Mouse (Mus musculus) cerebellum, adult 8-10 months (tissue): ENCODE measurements at regions not wholly inside any gene's neighbourhood (a gene's known extent, or its start where the extent isn't known, plus 50 kb on each side); places are given as distances from the start of the nearest gene placed in this dataset.

Source experiments
- DNase-seq: peaks from one replicate; pipeline ENCODE4 v3.0.0; 2022

DNA sequence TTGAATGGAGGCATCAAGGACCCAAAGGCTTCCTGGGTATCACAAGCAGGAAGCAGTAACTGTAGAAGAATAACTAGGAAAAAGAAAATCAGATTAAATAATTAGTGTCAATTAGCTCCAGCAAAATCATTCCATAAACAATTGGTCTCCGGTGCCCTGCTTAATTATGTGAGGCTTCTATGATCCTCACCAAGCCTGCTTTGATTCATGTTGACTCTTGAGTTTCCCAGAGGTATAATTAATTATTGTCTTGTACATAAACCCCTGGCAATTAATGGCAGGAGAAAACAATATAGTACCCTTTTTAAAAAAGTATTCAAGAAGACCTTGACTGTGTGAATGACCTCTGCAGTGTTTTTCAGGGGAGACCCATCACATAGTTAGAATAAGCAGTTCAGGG is 61.5 kb upstream of the Sp8 start:
- no peak for DNase-seq

DNA sequence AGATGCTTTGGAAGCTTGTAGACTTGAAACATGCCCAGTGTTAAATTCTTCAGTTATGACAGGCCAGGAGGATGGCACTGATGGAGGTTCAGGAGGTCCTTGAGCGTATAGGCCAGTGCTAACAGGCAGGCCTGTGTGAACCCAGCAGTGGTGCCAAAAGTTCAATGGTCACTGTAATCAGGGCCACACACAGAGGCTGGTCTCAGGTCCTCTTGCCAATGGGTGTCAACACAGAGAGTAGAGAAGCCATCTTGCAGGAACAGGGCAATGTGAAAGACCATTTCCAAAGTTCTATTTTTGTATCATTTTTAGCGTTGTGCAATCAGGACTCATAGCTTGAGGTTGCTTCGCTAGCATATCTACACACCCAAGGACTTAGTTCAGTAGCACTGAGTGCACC is 64.2 kb upstream of the Sp8 start:
- no peak for DNase-seq

DNA sequence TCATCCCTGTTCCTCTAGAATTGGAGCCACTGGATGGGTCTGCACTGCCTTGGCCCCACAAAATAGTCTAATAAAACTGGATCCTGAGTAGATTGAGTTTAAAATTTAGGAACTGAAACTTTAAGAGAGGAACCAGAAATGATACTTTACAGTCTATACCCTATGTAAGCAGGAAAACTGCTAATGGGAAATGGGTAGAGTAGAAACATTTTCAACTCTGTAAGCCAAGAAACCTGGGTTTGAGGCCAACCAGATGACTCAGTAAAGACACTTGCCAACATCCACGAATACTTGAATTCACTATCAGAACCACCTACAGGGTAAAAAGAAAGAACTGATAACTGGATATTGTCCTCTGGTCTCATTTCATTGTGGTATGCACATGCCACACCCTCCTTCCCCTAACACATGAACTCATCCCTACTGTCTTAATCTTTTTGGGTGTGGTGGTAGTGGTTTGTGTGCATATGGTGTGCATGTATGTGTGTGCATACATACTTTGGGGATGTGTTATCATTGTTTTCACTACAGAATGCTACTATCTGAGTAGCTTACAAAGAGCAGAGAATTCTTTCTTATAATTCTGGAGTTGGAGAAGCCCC is 70.6 kb upstream of the Sp8 start:
- no peak for DNase-seq

DNA sequence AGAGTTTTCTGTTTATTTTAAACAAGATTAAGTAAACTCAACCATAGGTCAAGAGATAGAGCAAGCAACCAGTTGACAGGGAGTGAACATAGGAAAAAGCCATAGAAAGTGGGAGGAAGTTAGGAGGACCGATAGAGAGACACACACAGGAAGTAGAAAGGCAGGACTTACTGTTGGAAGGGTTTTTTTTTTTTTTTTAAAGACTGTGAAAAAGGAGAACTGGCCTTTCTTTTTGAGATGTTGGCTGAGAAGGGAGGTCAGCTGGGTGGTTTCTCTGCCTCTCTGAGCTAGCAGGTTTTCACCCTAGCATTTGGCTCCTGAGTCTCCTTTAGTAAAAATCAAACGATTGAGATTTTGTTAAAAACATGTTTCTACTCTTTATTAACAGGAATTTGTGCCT is 73.3 kb upstream of the Sp8 start:
- DNase-seq, result no peak

DNA sequence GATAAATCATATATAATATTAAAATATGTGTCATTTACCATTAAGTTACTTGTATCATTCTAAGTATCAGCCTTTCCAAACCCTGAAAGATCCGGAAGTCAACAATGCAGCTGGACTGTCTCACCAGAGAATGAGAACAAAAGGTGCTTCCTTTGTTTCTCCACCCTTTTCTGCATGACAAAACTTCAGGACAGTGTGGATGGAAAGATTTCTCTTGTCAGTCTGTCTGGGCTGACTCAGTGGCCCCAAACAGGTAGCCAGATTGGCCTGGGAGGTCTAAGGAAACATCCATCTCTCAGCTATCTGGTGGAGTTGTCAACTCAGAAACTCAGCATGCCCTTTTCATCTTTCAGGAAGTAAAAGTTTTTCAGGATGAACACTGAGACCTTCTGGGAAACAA is 79.7 kb upstream of the Sp8 start:
- DNase-seq, result no peak

DNA sequence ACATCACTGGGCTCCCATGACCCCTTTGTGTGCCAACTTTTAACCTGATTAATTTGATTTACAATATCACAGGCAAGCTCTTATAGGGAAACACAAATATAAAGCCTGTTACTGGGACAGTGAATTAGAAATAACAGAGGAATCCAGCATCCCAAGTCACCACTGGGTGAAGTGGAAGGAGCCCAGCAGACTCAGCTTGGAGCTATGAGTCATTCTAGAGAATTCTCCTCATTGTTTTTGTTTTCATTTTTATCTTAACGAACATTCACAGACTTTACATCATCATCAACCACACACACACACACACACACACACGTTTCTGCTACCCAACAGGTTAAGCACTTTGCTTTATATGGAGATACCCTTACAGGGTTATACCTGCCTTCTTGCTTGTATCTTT is 92.1 kb upstream of the Sp8 start:
- no peak for DNase-seq

DNA sequence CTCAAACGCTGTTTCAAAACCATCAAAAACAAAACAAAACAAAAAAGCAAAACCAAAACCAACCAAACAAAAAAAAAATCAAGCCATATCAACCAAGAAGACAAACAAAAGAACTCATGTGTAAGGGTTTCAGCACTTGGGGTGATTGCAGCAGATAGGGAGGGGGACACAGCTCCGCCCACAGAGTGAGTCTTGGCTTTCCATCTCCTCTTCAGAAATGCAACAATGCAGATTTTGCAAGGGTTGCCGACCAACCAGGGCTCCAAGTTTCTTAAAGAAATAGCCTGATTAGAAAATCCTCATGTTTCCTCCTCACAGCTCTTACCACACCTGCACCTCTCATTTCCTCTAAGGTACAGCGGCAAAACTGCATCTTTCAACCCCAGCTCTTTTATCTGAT is 107.0 kb upstream of the Sp8 start:
- no peak for DNase-seq

DNA sequence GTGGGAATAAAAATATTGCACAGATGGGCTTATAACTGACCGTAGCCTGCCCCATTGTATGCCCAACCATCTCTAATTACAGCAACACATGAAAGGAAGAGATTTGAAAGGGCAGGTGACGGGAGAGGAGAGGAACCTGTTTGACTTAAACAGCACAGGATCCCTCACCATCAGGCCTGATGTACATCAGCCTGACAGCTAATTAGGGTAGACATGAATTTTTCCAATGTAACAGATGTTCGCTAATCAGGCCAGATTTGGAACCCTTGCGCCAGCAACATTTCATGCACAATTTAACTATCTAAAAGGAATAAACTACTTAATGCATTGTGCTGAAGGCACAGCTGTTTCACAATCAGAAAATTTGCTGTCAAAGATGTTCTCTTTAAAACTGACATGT is 120.2 kb upstream of the Sp8 start:
- DNase-seq, result no peak

DNA sequence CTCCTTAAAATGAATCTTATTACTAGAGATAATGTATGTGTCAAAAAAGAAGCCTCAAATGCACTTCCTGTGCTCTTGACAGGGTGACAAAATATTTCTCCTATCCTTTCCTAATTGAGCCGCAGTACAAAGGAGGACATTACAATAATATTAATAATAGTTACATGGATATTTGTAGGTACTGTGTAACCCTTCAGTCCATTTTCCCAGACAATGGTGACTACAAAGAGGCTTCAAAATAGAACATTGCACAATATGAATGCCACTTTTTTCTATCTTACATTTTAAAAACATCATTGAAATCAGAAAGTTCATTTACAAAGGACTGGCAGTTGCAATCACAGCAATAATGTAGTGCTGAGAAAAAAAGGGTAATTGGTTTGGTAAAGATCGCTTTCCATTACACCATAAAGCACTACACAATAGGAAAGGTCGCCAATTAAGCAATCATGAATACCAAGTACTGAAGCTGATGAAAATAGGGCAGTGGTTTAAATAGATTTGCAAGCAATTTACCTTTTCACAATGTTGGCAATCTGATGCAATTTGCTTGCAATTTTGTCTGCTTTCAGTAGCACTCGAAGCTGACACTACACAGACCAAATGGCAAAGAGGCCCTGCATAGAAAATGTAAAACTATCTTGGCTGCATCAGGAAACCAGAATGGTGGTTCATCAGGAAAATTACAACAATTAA is 126.1 kb upstream of the Sp8 start:
- no peak for DNase-seq

DNA sequence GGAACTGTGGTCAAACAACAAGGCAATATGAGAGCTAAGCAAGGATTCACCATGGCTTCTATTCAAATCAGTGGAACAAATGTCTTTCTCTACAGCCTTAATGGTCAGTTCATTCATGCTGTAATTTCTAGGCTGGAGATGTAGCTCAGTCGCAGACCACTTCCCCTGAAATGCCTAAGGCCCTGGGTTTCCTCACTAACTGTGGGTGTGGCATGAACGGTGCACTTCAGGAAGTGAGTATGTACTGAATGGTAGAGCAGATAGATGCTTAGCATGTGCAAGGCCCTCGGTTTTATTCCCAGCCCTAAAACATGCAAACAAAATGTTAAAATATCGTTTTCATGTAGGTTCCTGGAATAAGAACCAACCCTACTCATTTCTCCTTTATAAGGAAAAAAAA is 129.3 kb upstream of the Sp8 start:
- no peak for DNase-seq

DNA sequence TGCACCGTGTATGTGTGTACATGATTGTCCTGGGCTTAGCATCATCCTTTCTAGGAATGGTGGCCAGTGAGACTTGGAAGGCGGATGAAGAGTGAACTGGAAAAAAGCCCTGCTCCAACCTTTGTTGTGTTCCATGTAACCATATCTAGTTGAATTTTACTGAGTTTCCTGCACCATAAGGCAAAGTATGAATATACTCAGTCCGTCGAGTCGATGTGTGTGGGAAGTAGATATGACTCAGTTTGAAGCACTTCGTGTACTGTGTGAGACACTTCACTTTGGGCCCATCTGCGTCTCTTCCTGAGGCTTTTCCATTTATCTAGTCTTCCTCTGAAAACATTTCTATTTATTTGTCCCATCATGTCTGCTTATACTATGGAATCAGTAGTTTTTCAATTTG is 139.5 kb upstream of the Sp8 start:
- no peak for DNase-seq

DNA sequence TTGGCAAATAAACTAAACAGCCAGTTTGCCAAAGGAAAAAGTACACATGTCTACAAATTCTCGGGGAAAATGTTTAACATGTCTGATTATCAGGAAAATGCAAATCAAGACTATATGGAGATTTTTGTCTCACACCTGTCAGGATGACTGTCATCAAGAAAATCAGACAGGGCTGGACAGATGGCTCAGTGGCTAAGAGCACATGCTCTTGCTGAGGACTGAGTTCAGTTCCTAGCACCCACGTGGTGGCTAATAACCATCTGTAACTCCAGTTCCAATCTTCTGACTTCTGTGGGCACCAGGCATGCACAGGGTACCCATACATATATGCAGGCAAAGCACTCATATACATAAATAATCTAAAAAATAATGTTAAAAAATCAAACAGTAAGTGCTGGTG is 141.3 kb upstream of the Sp8 start:
- no peak for DNase-seq

DNA sequence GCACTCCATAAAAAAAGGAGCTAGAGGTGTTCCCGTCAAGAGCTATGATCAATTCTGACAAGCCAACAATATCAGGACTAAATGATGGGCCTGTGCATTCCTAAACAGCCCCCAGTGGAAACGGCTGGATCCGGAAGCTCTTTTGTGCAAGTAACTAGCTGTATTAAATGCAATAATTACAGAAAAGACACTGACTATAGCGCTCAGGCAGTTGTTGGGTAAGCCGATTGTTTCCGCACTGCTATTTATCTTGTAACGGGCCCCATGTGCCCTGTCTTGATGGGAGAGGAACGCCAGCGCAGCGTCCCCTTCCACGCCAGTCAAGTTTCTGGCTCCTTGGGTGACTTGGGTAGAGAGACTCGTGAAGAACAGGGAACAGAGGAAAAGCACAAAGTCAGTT is 142.4 kb upstream of the Sp8 start:
- DNase-seq, result no peak

DNA sequence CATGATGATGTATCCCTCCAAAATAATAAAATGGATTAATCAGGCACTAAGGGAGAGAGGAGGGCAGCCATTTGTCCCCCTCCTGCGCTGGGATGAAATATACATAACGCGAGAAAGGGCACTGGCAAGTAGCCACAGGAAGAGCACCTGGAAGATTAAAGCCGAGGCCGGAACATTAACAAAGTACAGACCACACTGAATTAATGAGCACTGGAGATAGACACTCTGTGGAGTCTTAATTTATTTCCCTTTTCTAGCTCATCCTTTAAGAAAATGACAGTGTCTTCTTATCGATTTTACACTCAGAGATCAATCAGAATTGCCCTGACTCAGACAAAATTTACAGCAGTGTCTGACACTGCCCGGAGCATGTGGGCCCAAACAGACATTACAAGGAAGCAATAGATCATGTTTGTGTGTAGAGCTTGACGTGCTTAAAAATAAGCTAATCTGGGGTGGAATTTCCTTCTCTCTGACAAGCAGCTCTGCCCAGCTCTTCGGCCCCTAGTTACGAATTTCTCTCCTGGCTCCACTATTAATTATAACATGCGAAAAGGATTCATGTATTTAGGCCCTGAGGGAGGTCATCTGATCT is 143.0 kb upstream of the Sp8 start:
- no peak for DNase-seq

DNA sequence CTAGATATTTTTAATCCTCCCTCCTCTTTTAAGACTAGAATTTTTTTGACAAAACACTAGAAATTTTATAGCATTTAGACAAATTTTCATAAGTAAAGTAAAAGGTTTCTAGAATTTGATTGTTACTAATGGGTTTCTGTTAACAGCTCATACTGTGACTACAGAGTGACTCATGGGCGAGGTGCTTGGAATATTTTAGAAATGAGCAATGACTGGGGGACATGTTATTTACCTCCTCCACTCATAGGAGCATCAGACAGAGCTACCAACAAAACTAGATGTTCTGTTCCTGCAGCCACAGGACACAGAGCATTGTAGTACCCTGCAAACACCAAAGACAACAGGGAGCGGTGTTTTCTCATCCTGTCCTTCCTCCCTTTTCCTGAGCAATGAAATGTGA is 144.3 kb upstream of the Sp8 start:
- DNase-seq, result no peak

DNA sequence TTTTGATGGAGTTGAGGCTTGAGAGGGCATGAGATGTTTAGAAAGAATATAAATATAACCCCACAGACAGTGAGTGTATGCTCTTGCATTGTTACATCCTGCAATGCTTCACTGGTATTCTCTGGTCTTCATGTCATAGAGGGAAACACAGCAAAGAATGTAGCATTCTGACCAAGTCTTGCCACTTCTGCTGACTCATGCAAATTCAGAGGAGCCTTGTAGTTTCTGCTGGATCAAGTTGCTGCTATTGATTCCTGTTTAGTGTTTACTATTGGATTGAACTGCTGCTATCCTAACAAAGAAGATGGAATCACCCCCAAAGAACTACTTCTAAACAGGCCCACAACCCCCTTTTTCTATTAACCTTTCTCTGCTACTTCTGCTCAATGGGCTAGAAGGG is 148.0 kb upstream of the Sp8 start:
- DNase-seq, result no peak

DNA sequence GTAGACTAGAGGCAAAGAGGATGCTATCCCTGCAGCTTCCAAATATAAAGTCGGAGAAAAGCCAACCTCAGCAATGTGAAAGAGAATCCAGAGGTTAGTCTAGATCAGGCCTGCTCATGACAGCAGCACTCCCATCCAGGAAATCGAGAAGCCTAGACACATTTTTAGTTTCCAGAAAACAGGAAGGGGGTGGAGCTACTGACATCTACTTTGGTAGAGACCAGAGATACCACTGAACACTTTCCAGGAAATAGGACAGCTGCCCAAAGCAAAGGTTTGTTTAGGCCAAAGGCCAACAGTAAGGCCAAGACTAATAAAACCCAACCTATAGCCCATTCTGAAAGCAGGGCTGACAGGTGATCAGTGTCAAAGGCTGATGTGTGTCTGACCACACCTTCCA is 151.4 kb upstream of the Sp8 start:
- no peak for DNase-seq

DNA sequence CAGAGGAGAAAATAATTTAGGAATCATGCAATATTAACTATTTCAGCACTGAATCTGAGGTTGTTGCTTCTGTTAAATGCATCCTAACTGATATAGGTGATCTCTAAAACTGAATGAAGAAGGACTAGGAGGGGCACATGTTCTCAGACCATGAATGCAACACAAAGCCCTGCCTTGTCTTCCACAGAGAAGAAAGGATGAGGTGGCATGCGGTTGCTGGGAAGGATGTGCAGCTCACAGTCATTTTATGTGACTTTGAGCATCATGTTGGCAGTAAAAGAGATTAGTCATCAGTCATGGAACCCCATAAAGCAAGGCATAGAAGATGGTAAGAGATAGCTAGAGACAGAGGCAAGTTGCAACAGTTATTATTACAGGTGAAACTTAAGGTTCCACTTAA is 163.2 kb upstream of the Sp8 start:
- no peak for DNase-seq

DNA sequence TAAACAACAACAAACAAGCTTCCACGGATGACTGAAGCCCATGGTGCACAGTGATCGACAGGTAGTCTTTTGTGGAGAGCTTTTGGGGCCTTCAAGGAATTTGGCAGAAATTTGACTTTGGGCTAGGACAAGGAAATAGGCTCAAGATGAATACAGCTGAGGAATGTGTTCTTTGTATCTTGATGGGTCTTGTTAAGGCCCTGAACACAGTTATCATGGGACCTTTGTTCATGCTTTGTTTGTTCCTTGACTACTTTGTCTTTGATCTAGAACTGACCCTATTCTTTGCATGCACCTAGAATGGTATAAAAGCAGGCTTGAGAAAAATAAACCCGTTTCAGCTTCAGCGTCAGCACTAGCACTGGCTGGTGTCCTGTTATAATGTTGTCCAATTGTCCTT is 168.1 kb upstream of the Sp8 start:
- no peak for DNase-seq

DNA sequence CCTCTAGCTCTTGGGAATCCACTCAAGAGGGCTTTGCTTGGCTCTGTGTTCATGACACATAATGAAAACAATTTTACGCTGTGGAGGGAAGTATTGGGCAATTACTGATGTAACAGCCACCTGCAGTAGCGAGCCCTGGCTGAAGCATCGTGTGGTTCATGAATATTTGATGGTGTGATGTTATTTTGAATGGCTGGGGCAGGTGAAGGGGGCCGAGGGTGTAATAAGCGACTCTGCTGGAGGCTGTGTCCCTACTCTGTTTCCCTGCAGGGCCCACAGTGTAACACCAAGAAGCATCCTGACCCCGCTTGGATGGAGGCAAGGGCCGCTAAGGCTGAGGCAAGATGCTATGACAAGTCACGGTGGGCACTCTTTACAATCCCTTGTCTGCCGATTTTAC is 184.6 kb upstream of the Sp8 start:
- DNase-seq, result no peak

DNA sequence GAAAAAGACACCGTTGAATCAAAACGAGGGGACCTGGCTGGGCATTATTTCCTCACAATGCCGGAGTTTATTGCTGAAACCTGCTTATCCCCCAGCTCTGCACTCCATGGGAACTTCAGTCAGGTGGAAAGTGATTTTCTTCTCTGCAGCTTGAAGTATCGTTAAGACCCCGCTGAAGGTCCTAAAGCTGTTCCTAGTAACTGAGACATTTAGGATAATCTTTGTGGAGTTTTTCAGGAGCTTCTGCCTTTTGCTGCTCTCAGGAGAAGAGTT is 185.0 kb upstream of the Sp8 start:
- DNase-seq, result no peak

DNA sequence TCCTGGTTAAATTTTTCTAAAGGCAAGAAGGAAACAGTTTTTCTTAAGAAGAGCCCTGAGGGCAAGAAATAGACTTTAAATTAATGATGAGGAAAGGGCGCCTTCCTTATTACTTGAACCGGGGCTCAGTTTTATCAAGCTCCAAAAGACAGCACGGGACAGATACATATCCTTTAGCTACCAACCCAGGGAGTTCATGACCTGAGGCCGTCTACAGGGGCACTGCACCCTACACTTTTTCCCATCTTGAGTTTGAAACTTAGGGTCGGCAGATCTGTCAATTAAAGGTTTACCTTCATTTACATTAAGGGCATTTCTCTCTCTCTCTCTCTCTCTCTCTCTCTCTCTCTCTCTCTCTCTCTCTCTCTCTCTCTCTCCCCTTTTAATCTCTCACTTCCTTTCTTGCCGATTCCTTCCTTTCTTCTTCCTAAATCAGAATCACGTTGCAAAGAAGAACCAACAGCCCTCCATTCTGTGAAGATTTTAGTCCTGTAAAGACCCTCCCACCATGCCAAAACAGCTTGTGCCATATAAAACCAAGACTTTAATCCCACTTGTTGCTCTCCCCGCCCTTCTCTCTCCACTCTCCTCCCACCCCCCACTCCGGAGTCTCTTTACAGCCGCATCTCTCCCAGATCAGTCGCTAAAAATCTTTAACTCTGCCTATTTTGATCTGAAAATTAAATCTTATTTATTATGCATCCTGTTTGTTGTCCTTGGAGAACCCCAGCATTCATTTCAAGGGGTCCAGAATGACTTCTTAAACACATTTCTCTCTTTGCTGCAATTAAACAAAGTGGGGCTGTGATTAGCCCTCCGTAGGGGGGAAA is 185.5 kb upstream of the Sp8 start:
- no peak for DNase-seq

DNA sequence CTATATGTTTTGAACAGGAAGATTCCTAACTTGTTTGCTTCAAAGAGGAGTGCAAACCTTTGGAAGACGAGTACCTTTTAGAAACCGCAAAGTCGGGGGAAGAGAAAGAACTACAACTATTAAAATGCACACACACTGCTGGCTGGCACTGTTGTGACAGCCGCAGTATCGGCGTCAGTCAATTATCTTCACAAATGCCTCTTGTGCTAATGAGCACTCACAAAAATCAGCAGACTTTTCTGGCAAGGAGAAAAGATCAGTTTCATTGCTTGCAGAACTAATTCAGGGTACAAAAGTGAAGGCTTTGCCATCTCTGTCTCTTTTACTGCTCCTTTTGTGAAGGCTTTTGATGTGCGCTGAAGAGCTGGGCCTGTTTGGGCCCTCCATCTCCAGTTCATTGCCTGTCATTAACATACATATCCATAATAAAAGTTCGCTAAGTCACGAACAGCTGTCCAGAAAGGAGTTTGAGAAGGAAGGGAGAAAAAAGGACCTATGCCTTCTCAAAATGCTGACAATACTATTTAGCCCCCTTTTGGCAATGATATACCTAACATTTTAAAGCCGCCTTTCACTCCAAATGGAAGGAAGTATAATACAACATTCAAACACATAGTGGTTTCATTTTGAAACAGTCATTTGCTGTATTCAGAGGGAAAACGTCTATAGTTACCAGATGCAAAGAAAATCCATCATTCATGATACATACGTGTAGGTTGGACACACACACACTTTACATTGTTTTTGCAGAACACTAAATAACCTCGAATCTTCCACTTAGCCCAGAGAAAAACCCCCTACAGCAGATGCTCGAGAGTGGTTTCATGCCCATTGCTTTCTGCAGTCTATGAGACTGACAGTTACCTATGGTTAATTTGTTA is 186.6 kb upstream of the Sp8 start:
- DNase-seq, result no peak
